Mouse (Mus musculus) erythroblast, embryonic 14.5 days (primary cell): ENCODE data around the gene Spns3. TPM values are rescaled to one million over a fixed set of nuclear protein-coding genes. Genes with fewer than 3 reads are reported as not detected.

Experiments used
- H3K27me3 ChIP-seq: 2 replicates; pipeline ENCODE4 v1.6.1; 2012; ENCODE audit warnings: inconsistent platforms; ENCODE audit not compliant: control insufficient read depth
- H3K36me3 ChIP-seq: 2 replicates; pipeline ENCODE4 v1.6.1; 2012; ENCODE audit warnings: mild to moderate bottlenecking, inconsistent platforms; ENCODE audit not compliant: control insufficient read depth
- H3K4me1 ChIP-seq: 2 replicates; pipeline ENCODE4 v1.6.1; 2012; ENCODE audit warnings: inconsistent platforms; ENCODE audit not compliant: control insufficient read depth
- H3K4me3 ChIP-seq: replicated peaks from 2 replicates; pipeline ENCODE3; 2012; ENCODE audit warnings: moderate library complexity, mild to moderate bottlenecking, inconsistent platforms
- H3K9me3 ChIP-seq: 2 replicates; pipeline ENCODE4 v1.6.1; 2012; ENCODE audit warnings: low read length, inconsistent platforms, mixed read lengths; ENCODE audit not compliant: control insufficient read depth
- GATA1 ChIP-seq: IDR thresholded peaks from 2 replicates; pipeline ENCODE4 v1.6.1; 2012; ENCODE audit warnings: low read length, inconsistent platforms, mixed read lengths
- TAL1 ChIP-seq: IDR thresholded peaks from 3 replicates; pipeline ENCODE4 v1.6.1; 2012; ENCODE audit warnings: low read length, inconsistent platforms, mixed read lengths
- polyA plus RNA-seq: library from polyadenylated mRNA; stranded (reverse); fragments of >175 nt; gene quantifications from 2 replicates; pipeline ENCODE4 v1.2.3, GENCODE M21; 2012

The Spns3 gene
- polyA plus RNA-seq, 1 experiment, result 0.07 TPM

DNA sequence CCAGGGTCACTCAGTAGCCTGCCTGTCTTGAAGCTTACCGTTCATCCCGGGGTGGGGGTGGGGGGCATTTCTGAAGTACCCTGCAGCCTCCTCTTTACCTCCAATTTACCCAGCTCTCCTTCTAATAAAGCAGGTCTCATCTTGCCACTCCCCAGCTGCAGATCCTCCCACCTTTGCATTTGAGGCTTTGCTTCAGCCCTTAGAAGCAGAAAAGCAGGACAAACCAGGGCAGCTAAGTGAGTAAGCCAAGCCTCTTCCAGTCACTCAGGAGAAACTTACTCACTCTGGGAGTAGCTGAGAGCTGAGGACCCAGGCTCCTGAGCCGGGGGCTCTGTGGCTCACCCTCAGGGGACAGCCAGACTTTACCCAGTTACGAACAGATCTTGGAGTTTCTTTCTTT is 28.2 kb upstream of the Spns3 start:
- Histone ChIP-seq H3K4me1 (peaks cover 17% of the 10 kb centered on the region), H3K36me3 (no peaks in the 10 kb centered on the region), H3K9me3 (no peaks in the 10 kb centered on the region), H3K27me3 (peaks cover 23% of the 10 kb centered on the region), H3K4me3 (no peak overlapping the region)
- TF ChIP-seq GATA1 (no peak), TAL1 (no peak)

DNA sequence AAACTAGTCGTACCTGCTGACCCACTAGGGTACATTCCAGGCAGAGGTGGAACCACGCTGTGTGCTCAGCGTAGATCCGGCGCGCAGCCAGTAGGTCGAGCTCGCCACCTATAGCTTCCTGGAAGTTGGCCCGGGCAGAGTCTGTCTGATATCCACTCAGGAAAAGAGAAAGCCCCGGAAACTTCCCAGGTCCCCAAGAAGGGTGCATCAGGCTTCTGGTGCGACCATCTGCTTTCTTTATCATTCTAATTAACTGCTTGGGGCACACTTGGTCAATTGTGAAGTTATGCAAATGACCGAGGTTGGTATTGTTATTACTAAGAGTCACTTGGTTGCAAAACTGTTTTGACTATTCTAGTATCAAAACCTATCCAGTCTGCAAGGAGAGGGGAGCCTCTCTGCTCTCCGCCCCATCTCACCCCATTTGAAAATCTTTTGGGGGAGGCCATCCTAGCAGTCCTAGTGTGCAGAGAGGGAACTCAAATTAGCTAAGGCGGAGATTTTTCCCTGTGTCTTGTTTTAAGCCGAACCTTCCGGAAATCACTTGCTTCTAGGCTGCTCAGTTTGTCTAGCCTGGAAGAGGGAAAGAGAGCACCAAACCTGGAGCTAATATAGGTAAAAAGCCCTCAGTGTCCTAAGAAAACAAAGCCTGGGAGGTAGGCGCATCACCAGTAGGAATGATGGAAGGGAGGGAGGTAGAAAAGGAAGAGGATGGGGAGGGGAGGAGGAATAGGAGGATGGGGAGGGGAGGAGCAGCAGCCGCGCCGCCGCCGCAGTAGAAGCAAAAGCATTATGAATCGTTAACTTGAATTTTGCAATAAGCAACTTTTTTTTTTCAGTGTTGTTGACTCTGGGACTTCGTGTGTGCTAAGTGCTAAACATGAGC is 26.4 kb upstream of the Spns3 start:
- Histone ChIP-seq H3K4me1 (peaks cover 17% of the 10 kb centered on the region), H3K9me3 (no peaks in the 10 kb centered on the region), H3K4me3 (peak overlapping the region; percentile 36), H3K27me3 (peaks cover 23% of the 10 kb centered on the region), H3K36me3 (no peaks in the 10 kb centered on the region)
- no peak for TF ChIP-seq GATA1
- TF ChIP-seq TAL1, result no peak

DNA sequence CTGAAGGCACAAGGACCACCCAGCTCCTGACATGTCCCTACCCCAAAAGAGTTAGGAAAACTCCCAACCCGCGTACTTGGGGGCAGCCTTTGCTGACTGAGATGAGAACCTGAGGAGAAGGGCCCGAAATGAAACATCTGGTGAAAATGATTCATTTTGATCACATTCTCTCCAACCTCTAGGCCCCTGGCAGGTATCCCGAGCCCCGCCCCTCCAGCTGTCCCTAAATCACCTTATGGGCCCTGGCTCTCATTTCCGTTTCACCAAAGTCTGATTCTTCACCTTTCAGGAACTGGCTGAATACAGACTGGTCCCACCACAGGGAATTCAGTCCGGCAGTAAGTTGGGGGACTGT is 25.8 kb upstream of the Spns3 start:
- no peak for TF ChIP-seq TAL1
- no peak for TF ChIP-seq GATA1
- Histone ChIP-seq H3K9me3 (no peaks in the 10 kb centered on the region), H3K4me3 (peak overlapping the region; percentile 36), H3K36me3 (no peaks in the 10 kb centered on the region), H3K27me3 (peaks cover 26% of the 10 kb centered on the region), H3K4me1 (peaks cover 17% of the 10 kb centered on the region)

DNA sequence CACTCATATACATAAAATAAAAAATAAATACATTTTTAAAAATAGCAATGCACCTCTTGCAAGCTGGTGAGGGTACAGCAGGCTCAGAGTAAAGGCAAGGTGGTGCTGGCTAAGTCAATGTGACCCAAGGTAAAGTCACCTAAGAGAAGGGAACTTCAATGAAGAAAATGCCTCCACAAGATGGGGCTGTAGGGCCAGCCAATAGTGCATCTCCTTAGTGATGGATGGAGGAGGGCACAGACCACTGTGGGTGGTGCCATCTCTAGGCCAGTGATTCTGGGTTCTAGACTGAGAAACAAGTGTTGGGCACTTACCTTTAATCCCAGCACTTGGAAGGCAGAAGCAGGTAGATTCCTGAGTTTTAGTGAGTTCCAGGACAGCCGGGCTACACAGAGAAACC is 23.5 kb upstream of the Spns3 start:
- peaks cover 29% of the 10 kb centered on the region for H3K27me3 ChIP-seq
- peaks cover 30% of the 10 kb centered on the region for H3K4me1 ChIP-seq
- H3K9me3 ChIP-seq, result no peaks in the 10 kb centered on the region
- H3K4me3 ChIP-seq, result no peak overlapping the region
- no peaks in the 10 kb centered on the region for H3K36me3 ChIP-seq
- TF ChIP-seq TAL1 (no peak), GATA1 (no peak)

DNA sequence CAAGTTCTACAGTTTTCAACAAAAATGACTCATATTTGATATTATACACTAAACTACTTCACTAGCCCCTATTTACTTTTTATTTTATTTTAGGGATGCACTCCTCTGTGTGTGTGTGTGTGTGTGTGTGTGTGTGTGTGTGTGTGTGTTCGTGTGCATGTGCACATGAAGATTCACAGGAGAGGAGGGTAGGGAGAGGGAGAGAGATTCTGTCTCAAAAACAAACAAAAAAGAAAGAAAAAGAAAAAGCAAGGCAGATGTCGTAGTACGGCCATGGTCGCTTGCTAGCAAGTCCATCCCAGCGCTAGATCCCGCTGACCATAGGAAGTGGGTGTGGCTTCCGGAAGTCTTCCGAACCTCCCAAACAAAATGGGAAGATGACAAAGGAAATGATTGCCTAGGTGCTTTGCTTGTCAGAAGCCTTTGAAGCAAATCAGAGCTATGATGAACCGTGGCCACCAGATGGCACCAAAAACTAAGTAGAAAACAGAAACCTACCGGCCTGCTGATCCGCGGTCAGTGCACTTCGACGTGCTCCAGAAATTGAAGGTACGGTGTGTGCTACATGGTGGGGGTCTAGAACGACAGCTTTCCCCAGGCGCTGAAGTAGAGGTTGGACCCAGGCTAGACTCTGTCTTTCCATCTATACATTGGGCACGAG is 20.1 kb upstream of the Spns3 start:
- TF ChIP-seq GATA1 (no peak), TAL1 (no peak)
- Histone ChIP-seq H3K4me3 (peak overlapping the region; percentile 37), H3K9me3 (no peaks in the 10 kb centered on the region)

DNA sequence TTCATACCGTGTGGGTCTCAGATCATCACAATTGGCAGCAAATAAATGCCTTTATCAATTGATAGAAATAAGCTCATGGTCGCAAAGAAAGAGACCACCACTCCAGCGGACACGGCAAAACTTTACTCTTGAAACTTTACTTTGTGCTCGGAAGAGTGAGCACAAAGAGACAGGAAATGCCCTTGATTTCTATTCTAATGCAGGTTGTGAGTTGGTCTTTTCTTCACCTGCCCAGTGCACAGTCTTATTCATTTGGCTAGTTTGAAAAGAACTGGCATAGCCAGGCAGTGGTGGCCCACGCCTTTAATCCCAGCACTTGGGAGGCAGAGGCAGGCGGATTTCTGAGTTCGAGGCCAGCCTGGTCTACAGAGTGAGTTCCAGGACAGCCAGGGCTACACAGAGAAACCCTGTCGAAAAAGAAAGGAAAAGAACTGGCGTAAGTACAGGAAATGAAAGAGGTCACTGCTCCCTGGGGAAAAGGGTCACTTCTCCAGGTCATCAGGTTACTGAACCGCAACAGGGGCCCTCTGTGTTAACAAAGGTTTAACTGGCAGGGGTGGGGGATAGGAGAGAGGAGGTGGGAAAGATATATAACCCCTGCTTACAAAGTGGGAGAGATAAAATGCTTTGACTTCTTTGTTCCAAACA is 19.5 kb upstream of the Spns3 start:
- TF ChIP-seq GATA1 (no peak), TAL1 (no peak)
- H3K4me3 ChIP-seq, result no peak overlapping the region
- no peaks in the 10 kb centered on the region for H3K36me3 ChIP-seq
- peaks cover 13% of the 10 kb centered on the region for H3K4me1 ChIP-seq
- no peaks in the 10 kb centered on the region for H3K9me3 ChIP-seq
- H3K27me3 ChIP-seq, result peaks cover 6% of the 10 kb centered on the region

More for the DNA sequence above, 20.1 kb upstream of the Spns3 start:
- peaks cover 6% of the 10 kb centered on the region for H3K27me3 ChIP-seq
- peaks cover 13% of the 10 kb centered on the region for H3K4me1 ChIP-seq
- no peaks in the 10 kb centered on the region for H3K36me3 ChIP-seq

DNA sequence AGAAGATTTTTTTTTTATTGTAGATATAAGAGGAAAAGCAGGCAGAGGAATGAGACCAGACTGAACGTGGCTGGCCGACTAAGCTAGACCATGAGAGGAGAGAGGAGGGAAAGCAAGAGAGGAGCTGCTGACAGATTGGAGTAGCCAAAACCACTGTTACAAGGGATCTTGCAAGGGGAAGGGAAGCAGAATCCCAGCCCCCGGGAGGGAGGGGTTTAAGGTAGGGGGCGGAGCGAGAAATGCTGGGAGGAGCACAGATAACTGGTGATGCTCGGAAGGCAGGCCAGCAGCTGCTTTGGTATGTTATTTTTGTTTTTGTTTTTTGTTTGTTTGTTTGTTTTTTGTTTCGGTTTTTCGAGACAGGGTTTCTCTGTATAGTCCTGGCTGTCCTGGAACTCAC is 18.7 kb upstream of the Spns3 start:
- TF ChIP-seq GATA1, result no peak
- TF ChIP-seq TAL1, result no peak
- Histone ChIP-seq H3K9me3 (no peaks in the 10 kb centered on the region), H3K4me3 (no peak overlapping the region), H3K4me1 (peaks cover 13% of the 10 kb centered on the region), H3K27me3 (peaks cover 6% of the 10 kb centered on the region), H3K36me3 (no peaks in the 10 kb centered on the region)

DNA sequence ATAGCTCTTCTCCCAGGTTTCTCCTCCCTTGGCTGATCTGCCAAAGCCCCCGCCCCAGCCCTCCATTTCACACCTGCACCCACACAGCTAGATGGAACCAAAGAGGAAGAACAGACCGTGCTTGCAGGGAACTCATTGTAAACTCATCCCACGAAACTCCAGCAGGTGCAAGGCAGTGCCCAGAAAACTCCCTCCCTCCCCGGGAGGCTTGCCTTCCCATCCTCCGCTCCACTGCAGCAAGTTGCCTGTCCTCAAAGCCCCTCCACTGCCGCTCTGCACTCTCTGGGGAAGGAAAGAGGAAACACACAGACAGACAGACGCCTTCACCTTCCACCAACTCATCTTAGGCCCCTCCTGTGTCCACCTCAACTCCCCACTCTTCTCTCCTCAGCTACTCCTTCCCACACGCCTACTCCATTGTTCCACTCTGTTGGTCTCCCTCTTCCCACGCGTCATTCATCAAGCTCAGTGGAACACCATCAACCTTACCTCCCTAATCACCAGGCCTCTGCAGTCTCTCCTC is 16.6 kb upstream of the Spns3 start:
- Histone ChIP-seq H3K4me1 (peaks cover 13% of the 10 kb centered on the region), H3K9me3 (no peaks in the 10 kb centered on the region), H3K27me3 (peaks cover 6% of the 10 kb centered on the region), H3K4me3 (no peak overlapping the region), H3K36me3 (no peaks in the 10 kb centered on the region)
- TF ChIP-seq GATA1 (no peak), TAL1 (no peak)

DNA sequence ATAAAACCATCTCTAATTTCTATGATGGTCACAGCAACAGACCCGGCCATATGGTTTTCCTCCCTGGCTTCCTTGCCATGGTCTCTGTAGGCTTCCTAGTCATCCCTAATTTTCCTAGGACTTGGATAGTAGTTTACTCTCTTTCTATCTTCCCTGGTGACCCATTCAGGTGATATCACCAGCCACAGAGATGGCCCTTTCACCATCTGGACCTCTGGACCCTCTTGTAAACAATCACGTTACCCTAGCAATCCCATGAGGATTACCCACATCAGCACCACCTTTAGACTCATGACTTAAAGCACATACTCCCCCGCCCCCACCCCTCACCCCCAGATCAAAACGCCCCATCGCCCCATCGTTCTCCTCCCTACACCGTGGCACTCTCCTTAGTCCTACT is 16.0 kb upstream of the Spns3 start:
- Histone ChIP-seq H3K4me3 (no peak overlapping the region), H3K4me1 (peaks cover 13% of the 10 kb centered on the region), H3K36me3 (no peaks in the 10 kb centered on the region), H3K27me3 (peaks cover 4% of the 10 kb centered on the region), H3K9me3 (no peaks in the 10 kb centered on the region)
- no peak for TF ChIP-seq GATA1
- TF ChIP-seq TAL1, result no peak
